Mouse (Mus musculus): ENCODE results near the gene Prok1.

Gene Prok1

GRCm38 (mm10) chr3:107187022-107187421 is 52.5 kb downstream of the Prok1 start:
- no peak for DNase-seq (ENCODE audit: low spot score in 2 of 2)

- DNase-seq (ENCODE audit: low spot score in 2 of 2), result no peak
Measured at GRCm38 (mm10) chr3:107185597-107185996, 53.9 kb downstream of the Prok1 start.

GRCm38 (mm10) chr3:107183178-107183577 is 56.3 kb downstream of the Prok1 start:
- no peak for DNase-seq (ENCODE audit: low spot score in 2 of 2)
